Comparison of ENCODE assay signal across 27 mouse cellular contexts in the genomic region with DNA sequence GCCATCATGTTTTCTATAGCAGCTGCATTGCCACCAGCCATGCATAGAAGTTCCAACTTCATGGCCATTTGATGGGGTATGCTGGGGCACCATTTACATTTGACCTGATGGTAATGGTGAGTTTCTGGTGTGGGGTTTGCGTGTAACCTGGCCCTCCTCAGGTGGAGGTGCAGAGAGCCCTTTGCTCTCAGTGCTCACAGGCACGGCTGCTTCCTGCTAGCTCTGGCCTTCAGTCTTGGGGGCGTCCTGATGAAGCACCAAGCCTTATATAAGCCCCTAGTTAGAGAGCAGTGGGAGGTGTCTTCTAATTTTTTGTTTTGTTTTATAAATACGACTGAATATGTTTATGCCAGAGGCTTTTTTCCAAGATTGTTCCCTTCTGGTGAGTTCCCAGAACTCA. TPM values are rescaled to one million over a fixed set of nuclear protein-coding genes. Genes with fewer than 3 reads are reported as not detected.
DNase-seq lines count a peak whose midpoint lies in the region; ATAC-seq and TF ChIP-seq lines count a peak whose summit lies in the region.
"Had no signal": no experiment of that assay in that cellular context is flagged by ENCODE, and none has a peak within 500 bp of the region (broad histone marks: within the 10 kb centered on the region; RNA-seq: fewer than 3 reads in every experiment).

No protein-coding gene starts in this region.

- TF ChIP-seq EP300 in stomach, postnatal 0 days (optimal IDR thresholded peaks at IDR 0.05) = no peak

- DNase-seq in frontal cortex, postnatal 14 days (ENCODE audit: low spot score in 2 of 2) = no peak
- no peak for DNase-seq in limb, embryonic 11.5 days (ENCODE audit: low spot score)
- DNase-seq in limb, embryonic 10.5 days (ENCODE audit: low spot score) = no peak
- no peak for DNase-seq in stomach, postnatal 0 days (ENCODE audit: low spot score)
- DNase-seq: adrenal gland, postnatal 10 days; adrenal gland, postnatal 36 days; B cell, adult 2 months; cerebellum, adult 11 months; cerebellum, adult 2 months; cerebellum, adult 9-11 months; cerebellum, postnatal 25 days; gastrocnemius, adult 2 months; gastrocnemius, postnatal 14 days; heart, adult 18-20 months; heart, postnatal 36 days had no signal

- TF ChIP-seq CTCF in stomach, postnatal 0 days (IDR thresholded peaks at IDR 0.05; ENCODE audit: low read depth) = no peak

- H3K9ac ChIP-seq in limb, embryonic 11.5 days (ENCODE audit: low read length) = no peak overlapping the region
- no peak overlapping the region for H3K9ac ChIP-seq in stomach, embryonic 16.5 days (ENCODE audit: low read length)
- H3K9ac ChIP-seq in stomach, postnatal 0 days (ENCODE audit: low read length) = no peak overlapping the region
- H3K9ac ChIP-seq: embryonic facial prominence, embryonic 15.5 days; forebrain, embryonic 15.5 days; hindbrain, embryonic 13.5 days; intestine, embryonic 15.5 days had no signal

- H3K4me2 ChIP-seq in limb, embryonic 11.5 days (ENCODE audit: low read depth, severe bottlenecking) = no peak overlapping the region
- no peak overlapping the region for H3K4me2 ChIP-seq in stomach, embryonic 16.5 days (ENCODE audit: low read depth, low read length)
- no peak overlapping the region for H3K4me2 ChIP-seq in stomach, postnatal 0 days (replicated peaks; ENCODE audit: low read depth)
- H3K4me2 ChIP-seq: embryonic facial prominence, embryonic 15.5 days; forebrain, embryonic 15.5 days; hindbrain, embryonic 13.5 days; intestine, embryonic 15.5 days had no signal

- no peaks in the 10 kb centered on the region for H3K9me3 ChIP-seq in limb, embryonic 11.5 days (ENCODE audit: control insufficient read depth, low read length)
- H3K9me3 ChIP-seq in limb, embryonic 10.5 days (replicated peaks) = no peaks in the 10 kb centered on the region
- no peaks in the 10 kb centered on the region for H3K9me3 ChIP-seq in stomach, embryonic 16.5 days (replicated peaks; ENCODE audit: control insufficient read depth, low read length)
- no peaks in the 10 kb centered on the region for H3K9me3 ChIP-seq in stomach, postnatal 0 days (ENCODE audit: control insufficient read depth, low read length)
- H3K9me3 ChIP-seq: embryonic facial prominence, embryonic 15.5 days; forebrain, embryonic 15.5 days; G1E; hindbrain, embryonic 10.5 days; hindbrain, embryonic 13.5 days; intestine, embryonic 15.5 days had no signal

- H3K4me1 ChIP-seq in limb, embryonic 11.5 days (ENCODE audit: control insufficient read depth, insufficient read depth, low read length) = peaks cover 19% of the 10 kb centered on the region
- peaks cover 46% of the 10 kb centered on the region for H3K4me1 ChIP-seq in limb, embryonic 10.5 days
- H3K4me1 ChIP-seq in stomach, embryonic 16.5 days (ENCODE audit: control insufficient read depth, insufficient read depth, low read length) = peaks cover 30% of the 10 kb centered on the region
- peaks cover 2% of the 10 kb centered on the region; the same call in 1 of the 2 replicates for H3K4me1 ChIP-seq in stomach, postnatal 0 days (replicated peaks; ENCODE audit: control insufficient read depth, insufficient read depth)

- H3K27ac ChIP-seq in limb, embryonic 11.5 days (replicated peaks; ENCODE audit: low read depth, low read length) = 0 out of 2 replicates have a peak overlapping the region, but pooled peaks have one; percentile 14
- no peak overlapping the region for H3K27ac ChIP-seq in limb, embryonic 10.5 days
- H3K27ac ChIP-seq in stomach, embryonic 16.5 days (ENCODE audit: low read length) = 0 out of 2 replicates have a peak overlapping the region, but pooled peaks have one; percentile 43
- no peak overlapping the region for H3K27ac ChIP-seq in stomach, postnatal 0 days (replicated peaks)
- H3K27ac ChIP-seq: embryonic facial prominence, embryonic 15.5 days; forebrain, embryonic 15.5 days; gastrocnemius, adult 2 months; hindbrain, embryonic 10.5 days; hindbrain, embryonic 13.5 days; intestine, embryonic 15.5 days had no signal

- peak; percentile 71 for ATAC-seq in frontal cortex, adult (ENCODE audit: low TSS enrichment)
- no peak for ATAC-seq in limb, embryonic 11.5 days (ENCODE audit: insufficient number of reproducible peaks, low FRiP score, low TSS enrichment, low read depth)
- no peak for ATAC-seq in stomach, embryonic 16.5 days (ENCODE audit: insufficient read depth, low FRiP score)
- no peak for ATAC-seq in stomach, postnatal 0 days (ENCODE audit: low FRiP score, low TSS enrichment)
- ATAC-seq in monocyte, adult 5-6 weeks (replicated peaks; ENCODE audit: insufficient number of reproducible peaks, low FRiP score, low TSS enrichment, poor library complexity, severe bottlenecking) = no peak
- ATAC-seq: forebrain, embryonic 15.5 days; hindbrain, embryonic 16.5 days; intestine, embryonic 15.5 days; Patski had no signal

- H3K27me3 ChIP-seq in limb, embryonic 11.5 days (ENCODE audit: control insufficient read depth, insufficient read depth, low read length) = no peaks in the 10 kb centered on the region
- no peaks in the 10 kb centered on the region for H3K27me3 ChIP-seq in limb, embryonic 10.5 days (ENCODE audit: low read depth, poor library complexity, severe bottlenecking)
- H3K27me3 ChIP-seq in stomach, embryonic 16.5 days (ENCODE audit: control insufficient read depth, insufficient read depth, low read length) = no peaks in the 10 kb centered on the region
- H3K27me3 ChIP-seq in stomach, postnatal 0 days (ENCODE audit: control insufficient read depth, insufficient read depth, low read length) = no peaks in the 10 kb centered on the region
- H3K27me3 ChIP-seq: CH12.LX; embryonic facial prominence, embryonic 15.5 days; forebrain, embryonic 15.5 days; hindbrain, embryonic 13.5 days; intestine, embryonic 15.5 days; Patski had no signal

- WGBS in limb, embryonic 11.5 days = 88% methylated on average over 4 of the region's 4 CpGs
- WGBS in limb, embryonic 10.5 days = 87% methylated on average over 4 of the region's 4 CpGs
- WGBS in stomach, embryonic 16.5 days = 60% methylated on average over 4 of the region's 4 CpGs
- 63% methylated on average over 4 of the region's 4 CpGs for WGBS in stomach, postnatal 0 days

- no peak overlapping the region for H3K4me3 ChIP-seq in limb, embryonic 11.5 days (ENCODE audit: low read depth, low read length)
- no peak overlapping the region for H3K4me3 ChIP-seq in limb, embryonic 10.5 days
- no peak overlapping the region for H3K4me3 ChIP-seq in stomach, embryonic 16.5 days (replicated peaks; ENCODE audit: low read length)
- H3K4me3 ChIP-seq in stomach, postnatal 0 days (ENCODE audit: low read depth, low read length) = no peak overlapping the region
- H3K4me3 ChIP-seq: embryonic facial prominence, embryonic 15.5 days; forebrain, embryonic 15.5 days; gastrocnemius, adult 2 months; hindbrain, embryonic 10.5 days; hindbrain, embryonic 13.5 days; intestine, embryonic 15.5 days had no signal

- no peaks in the 10 kb centered on the region for H3K36me3 ChIP-seq in limb, embryonic 11.5 days (ENCODE audit: control insufficient read depth, insufficient read depth, low read length)
- peaks cover 25% of the 10 kb centered on the region for H3K36me3 ChIP-seq in limb, embryonic 10.5 days
- H3K36me3 ChIP-seq in stomach, embryonic 16.5 days (ENCODE audit: control insufficient read depth, insufficient read depth, low read length) = no peaks in the 10 kb centered on the region
- H3K36me3 ChIP-seq in stomach, postnatal 0 days (ENCODE audit: control insufficient read depth, insufficient read depth, low read length) = no peaks in the 10 kb centered on the region
- H3K36me3 ChIP-seq: embryonic facial prominence, embryonic 15.5 days; forebrain, embryonic 15.5 days; hindbrain, embryonic 13.5 days; intestine, embryonic 15.5 days had no signal

RNA-seq across cellular contexts. Expression of a gene that starts 21.4 kb away (rescaled TPM):
- 45.3 and 46.8 TPM in 2 replicates for polyA plus RNA-seq in limb, embryonic 11.5 days (2014; fragmentation: Nextera tagmentation; extraction: Ambion mirVana)
- polyA plus RNA-seq in limb, embryonic 10.5 days (2016; fragmentation: Nextera tagmentation; extraction: Ambion mirVana) = 53.8 and 58.5 TPM in 2 replicates
- polyA plus RNA-seq in stomach, embryonic 16.5 days (2015; fragmentation: Nextera tagmentation; extraction: Ambion mirVana) = 26.4 and 27.4 TPM in 2 replicates
- 9.5 and 9.9 TPM in 2 replicates for polyA plus RNA-seq in stomach, postnatal 0 days (2015; fragmentation: Nextera tagmentation; extraction: Ambion mirVana)
- total RNA-seq in monocyte, adult 5-6 weeks (2017) = 5.5 to 11.0 TPM (median 5.8 TPM) in 3 replicates

RNA-seq across cellular contexts. Expression of a gene that starts 22.5 kb away (rescaled TPM):
- 147 and 158 TPM in 2 replicates for polyA plus RNA-seq in limb, embryonic 11.5 days (2014; fragmentation: Nextera tagmentation; extraction: Ambion mirVana)
- 159 and 168 TPM in 2 replicates for polyA plus RNA-seq in limb, embryonic 10.5 days (2016; fragmentation: Nextera tagmentation; extraction: Ambion mirVana)
- 135 and 146 TPM in 2 replicates for polyA plus RNA-seq in stomach, embryonic 16.5 days (2015; fragmentation: Nextera tagmentation; extraction: Ambion mirVana)
- polyA plus RNA-seq in stomach, postnatal 0 days (2015; fragmentation: Nextera tagmentation; extraction: Ambion mirVana) = 90.1 and 94.7 TPM in 2 replicates
- 90.9 to 114 TPM (median 107 TPM) in 3 replicates for total RNA-seq in monocyte, adult 5-6 weeks (2017)

Comparison
In these comparisons a context has a peak if more than half of its experiments do, and no peak if none do; other contexts are left out.
1. H3K27ac ChIP-seq: peak in limb, embryonic 11.5 days (single experiment) and stomach, embryonic 16.5 days (single experiment); none in limb, embryonic 10.5 days (single experiment) and stomach, postnatal 0 days (single experiment).